Mouse (Mus musculus) heart, postnatal 0 days (tissue): ENCODE measurements around the gene Ghrl. TPM values are rescaled to one million over a fixed set of nuclear protein-coding genes. Genes with fewer than 3 reads are reported as not detected.
"Not testable (repeated sequence)": the region's sequence is repeated elsewhere in the genome, so short reads cannot be mapped to it uniquely, and the experiment has no call there.

ENCODE experiments used
- ATAC-seq: fragments of 200-750 bp; cut with Nextera tagmentation; 2 replicates; pipeline ENCODE4 v1.8.0; 2017; ENCODE audit warnings: low read depth, moderate number of reproducible peaks, moderate library complexity; ENCODE audit not compliant: insufficient read depth
- DNase-seq: peaks from one replicate; pipeline ENCODE4 v3.0.0-alpha.2; 2016; ENCODE audit warnings: low spot score
- H3K27ac ChIP-seq: fragments of 300-500 bp; sonication (generic); 2 replicates; pipeline ENCODE4 v1.5.1; 2014; ENCODE audit warnings: low read depth, mild to moderate bottlenecking
- H3K27me3 ChIP-seq: fragments of 300-500 bp; sonication (generic); 2 replicates; pipeline ENCODE4 v1.6.1; 2014; ENCODE audit warnings: low read length, mixed read lengths; ENCODE audit not compliant: control insufficient read depth, insufficient read depth
- H3K36me3 ChIP-seq: fragments of 300-500 bp; sonication (generic); replicated peaks from 2 replicates; pipeline ENCODE4 v1.6.1; 2014; ENCODE audit warnings: low read length, mixed read lengths; ENCODE audit not compliant: control insufficient read depth, insufficient read depth
- H3K4me1 ChIP-seq: fragments of 300-500 bp; sonication (generic); 2 replicates; pipeline ENCODE4 v1.6.1; 2014; ENCODE audit warnings: antibody characterized with exemption; ENCODE audit not compliant: control insufficient read depth, insufficient read depth
- H3K4me2 ChIP-seq: fragments of 300-500 bp; sonication (generic); 2 replicates; pipeline ENCODE4 v1.6.1; 2014; ENCODE audit warnings: low read depth, mild to moderate bottlenecking, low read length, moderate library complexity
- H3K4me3 ChIP-seq: fragments of 300-500 bp; sonication (generic); 2 replicates; pipeline ENCODE4 v1.5.1; 2014; ENCODE audit warnings: low read depth, low read length
- H3K9ac ChIP-seq: fragments of 300-500 bp; sonication (generic); replicated peaks from 2 replicates; pipeline ENCODE4 v1.6.1; 2014; ENCODE audit warnings: low read depth, low read length, mixed read lengths
- H3K9me3 ChIP-seq: fragments of 300-500 bp; sonication (generic); replicated peaks from 2 replicates; pipeline ENCODE4 v1.6.1; 2016; ENCODE audit warnings: low read length; ENCODE audit not compliant: control insufficient read depth
- CTCF ChIP-seq: IDR thresholded peaks from 2 replicates; pipeline ENCODE4 v1.5.1; 2016; ENCODE audit warnings: antibody characterized with exemption, control low read depth, low read depth
- EP300 ChIP-seq: IDR thresholded peaks from 2 replicates; pipeline ENCODE4 v1.6.1; 2016; ENCODE audit warnings: antibody characterized with exemption, low read depth
- WGBS: fragments of 180-500 bp; shearing (Covaris S2); extraction: QIAGEN DNeasy Blood & Tissue Kit; methylation state at CpG from one replicate; pipeline ENCODE4 v1.1.7; 2014; 5-methylcytosine and 5-hydroxymethylcytosine counted together
- microRNA-seq: library from miRNA; unstranded; fragments of <30 nt; microRNA quantifications from one replicate; pipeline ENCODE4, GENCODE M21; 2016
- polyA plus RNA-seq: library from polyadenylated mRNA; unstranded; fragments of >200 nt; fragmentation: Nextera tagmentation; extraction: Ambion mirVana; gene quantifications from 2 replicates; pipeline ENCODE4 v1.2.1, GENCODE M21; 2015
- total RNA-seq: library from RNA; depleted of rRNA; stranded (reverse); fragments of >200 nt; gene quantifications from 2 replicates; pipeline ENCODE4 v1.2.3, GENCODE M21; 2014; ENCODE audit warnings: low replicate concordance; rRNA removed

The Ghrl gene
- total and polyA plus RNA-seq, 2 experiments from 2014 or later, result not detected

- TF ChIP-seq CTCF (no peak), EP300 (no peak)
- peaks cover 6% of the 10 kb centered on the region for H3K36me3 ChIP-seq
- H3K27ac ChIP-seq, result no peak overlapping the region
- H3K4me1 ChIP-seq, result peaks cover 9% of the 10 kb centered on the region; the same call in 1 of the 2 replicates
- no peak overlapping the region for H3K4me2 ChIP-seq
- WGBS, result 83% methylated on average over 6 of the region's 6 CpGs
- H3K27me3 ChIP-seq, result no peaks in the 10 kb centered on the region
- ATAC-seq (no peak), DNase-seq (no peak)
- no peak overlapping the region for H3K4me3 ChIP-seq
- H3K9me3 ChIP-seq, result 0 out of 2 replicates have a peak, but pooled peaks cover 3% of the 10 kb centered on the region
- H3K9ac ChIP-seq, result no peak overlapping the region
Observed at GRCm38 (mm10) chr6:113672989-113673388, 46.7 kb downstream of the Ghrl start.

- H3K36me3 ChIP-seq, result not testable (repeated sequence)
Observed at GRCm38 (mm10) chr6:113672029-113672428, 47.7 kb downstream of the Ghrl start.

GRCm38 (mm10) chr6:113669821-113670220 is 49.9 kb downstream of the Ghrl start:
- H3K36me3 ChIP-seq, result peaks cover 6% of the 10 kb centered on the region
- no peaks in the 10 kb centered on the region for H3K27me3 ChIP-seq
- 68% methylated on average over 7 of the region's 7 CpGs for WGBS
- ATAC-seq (no peak), DNase-seq (no peak)
- H3K4me3 ChIP-seq, result no peak overlapping the region
- 0 out of 2 replicates have a peak, but pooled peaks cover 3% of the 10 kb centered on the region for H3K9me3 ChIP-seq
- peak overlapping the region; percentile 80 for H3K27ac ChIP-seq
- H3K9ac ChIP-seq, result no peak overlapping the region
- TF ChIP-seq EP300 (no peak), CTCF (no peak)
- peaks cover 9% of the 10 kb centered on the region for H3K4me1 ChIP-seq
- no peak overlapping the region for H3K4me2 ChIP-seq

More at GRCm38 (mm10) chr6:113672029-113672428, 47.7 kb downstream of the Ghrl start:
- not testable (repeated sequence) for H3K9ac ChIP-seq, ATAC-seq, H3K4me1 ChIP-seq, H3K4me3 ChIP-seq, H3K27me3 ChIP-seq, H3K27ac ChIP-seq, H3K4me2 ChIP-seq, H3K9me3 ChIP-seq, DNase-seq
- 75% methylated on average over 1 of the region's 1 CpGs for WGBS

GRCm38 (mm10) chr6:113668287-113669154 is 51.2 kb downstream of the Ghrl start:
- H3K36me3 ChIP-seq, result peaks cover 6% of the 10 kb centered on the region
- peak; percentile 43 for DNase-seq
- no peaks in the 10 kb centered on the region for H3K27me3 ChIP-seq
- peaks cover 9% of the 10 kb centered on the region for H3K4me1 ChIP-seq
- H3K27ac ChIP-seq, result peak overlapping the region; percentile 80
- H3K4me2 ChIP-seq, result 0 out of 2 replicates have a peak overlapping the region, but pooled peaks have one; percentile 24
- TF ChIP-seq EP300 (no peak), CTCF (no peak)
- H3K4me3 ChIP-seq, result no peak overlapping the region
- peak; percentile 74 for ATAC-seq
- no peak overlapping the region for H3K9ac ChIP-seq
- 45% methylated on average over 15 of the region's 15 CpGs for WGBS
- 0 out of 2 replicates have a peak, but pooled peaks cover 3% of the 10 kb centered on the region for H3K9me3 ChIP-seq

- 54% methylated on average over 8 of the region's 8 CpGs for WGBS
- 0 out of 2 replicates have a peak, but pooled peaks cover 3% of the 10 kb centered on the region for H3K9me3 ChIP-seq
- TF ChIP-seq CTCF, result no peak
- TF ChIP-seq EP300, result peak; percentile 64; the same call in 1 of the 2 replicates
- no peak overlapping the region for H3K4me2 ChIP-seq
- H3K27ac ChIP-seq, result peak overlapping the region; percentile 80
- DNase-seq (no peak), ATAC-seq (peak; percentile 44)
- no peak overlapping the region for H3K9ac ChIP-seq
- H3K27me3 ChIP-seq, result no peaks in the 10 kb centered on the region
- peaks cover 9% of the 10 kb centered on the region for H3K4me1 ChIP-seq
- no peak overlapping the region for H3K4me3 ChIP-seq
- H3K36me3 ChIP-seq, result no peaks in the 10 kb centered on the region; the same call in 1 of the 2 replicates
Observed at GRCm38 (mm10) chr6:113667611-113668122, 52.0 kb downstream of the Ghrl start.

Small RNA genes lying within 50 kb of the gene (microRNA-seq; reads per million reads assigned to microRNA genes)
- gene Mir7042, result 1.4 reads per million

Other genes with a start within 250 kb of the Ghrl start
- gene Il17rc, start 248.5 kb downstream of the Ghrl start, total RNA-seq, result 20.3 and 22.1 TPM in 2 replicates
- gene Il17rc, start 248.5 kb downstream of the Ghrl start, polyA plus RNA-seq, result 11.6 and 12.1 TPM in 2 replicates
- 27.1 and 34.5 TPM in 2 replicates for gene Creld1, start 236.6 kb downstream of the Ghrl start, total RNA-seq
- 27.5 and 32.1 TPM in 2 replicates for gene Creld1, start 236.6 kb downstream of the Ghrl start, polyA plus RNA-seq
- not detected in 2 replicates for gene Prrt3, start 217.9 kb downstream of the Ghrl start, total RNA-seq
- 0.07 and 0.20 TPM in 2 replicates for gene Prrt3, start 217.9 kb downstream of the Ghrl start, polyA plus RNA-seq
- gene Emc3, start 188.2 kb downstream of the Ghrl start, total RNA-seq, result 68.9 and 78.3 TPM in 2 replicates
- gene Emc3, start 188.2 kb downstream of the Ghrl start, polyA plus RNA-seq, result 79.4 and 82.9 TPM in 2 replicates
- 9.0 and 14.5 TPM in 2 replicates for gene Fancd2, start 188.2 kb downstream of the Ghrl start, total RNA-seq
- 1.9 and 2.4 TPM in 2 replicates for gene Fancd2, start 188.2 kb downstream of the Ghrl start, polyA plus RNA-seq
- gene Fancd2os, start 119.2 kb downstream of the Ghrl start, total RNA-seq, result not detected in 2 replicates
- not detected in 2 replicates for gene Fancd2os, start 119.2 kb downstream of the Ghrl start, polyA plus RNA-seq
- 174 and 265 TPM in 2 replicates for gene Brk1, start 115.1 kb downstream of the Ghrl start, total RNA-seq
- 169 and 173 TPM in 2 replicates for gene Brk1, start 115.1 kb downstream of the Ghrl start, polyA plus RNA-seq
- gene Vhl, start 95.9 kb downstream of the Ghrl start, total RNA-seq, result 23.5 and 24.3 TPM in 2 replicates
- gene Vhl, start 95.9 kb downstream of the Ghrl start, polyA plus RNA-seq, result 17.2 and 18.0 TPM in 2 replicates
- 7.0 and 23.2 TPM in 2 replicates for gene Irak2, start 81.4 kb downstream of the Ghrl start, total RNA-seq
- gene Irak2, start 81.4 kb downstream of the Ghrl start, polyA plus RNA-seq, result 5.8 and 6.3 TPM in 2 replicates
- 32.1 and 38.5 TPM in 2 replicates for gene Tatdn2, start 22.8 kb downstream of the Ghrl start, total RNA-seq
- 0.65 and 1.1 TPM in 2 replicates for gene Tatdn2, start 22.8 kb downstream of the Ghrl start, polyA plus RNA-seq
- 141 and 159 TPM in 2 replicates for gene Sec13, start 20.9 kb upstream of the Ghrl start, total RNA-seq
- gene Sec13, start 20.9 kb upstream of the Ghrl start, polyA plus RNA-seq, result 165 and 175 TPM in 2 replicates